Mouse (Mus musculus) layer of hippocampus, adult 11-12 months (tissue): ENCODE results near the gene Plxnc1.

Experiments used
- DNase-seq: peaks from one replicate; pipeline ENCODE4 v3.0.0; 2022; ENCODE audit warnings: low spot score

The Plxnc1 gene

DNA sequence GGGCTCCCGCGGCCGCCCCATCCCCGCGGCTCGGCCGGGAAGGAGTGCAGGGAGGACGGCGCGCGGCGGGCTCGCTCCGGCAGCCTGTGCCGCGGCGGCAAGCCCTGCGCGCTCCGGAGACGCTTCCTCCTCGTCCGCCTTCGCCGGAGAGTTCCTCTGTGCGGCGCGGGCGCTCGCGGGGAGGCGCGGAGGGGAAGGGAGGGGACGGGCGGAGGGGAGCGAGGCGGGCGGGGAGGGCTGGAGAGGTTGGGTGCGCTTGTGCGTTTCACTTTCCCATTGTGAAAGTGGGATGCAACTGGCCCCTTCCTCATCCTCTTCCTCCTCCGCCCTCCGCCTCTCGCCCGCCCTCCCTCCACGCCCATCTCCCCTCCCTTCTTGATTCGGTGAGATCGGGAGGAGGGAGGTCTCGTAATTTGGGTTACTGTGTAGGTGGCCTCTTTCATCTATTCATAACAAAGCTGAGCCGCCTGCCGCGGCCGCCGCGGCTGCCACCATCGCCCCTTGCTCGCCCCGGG, at the start of gene Plxnc1:
TSS of gene Plxnc1 (minus strand) at position 145 of the 515 bp plus-strand sequence.
- peak; percentile 52 for DNase-seq

- DNase-seq, result peak; percentile 52
These were observed 47.5 kb upstream of the Plxnc1 start for GRCm38 (mm10) chr10:94992127-94992526.

DNA sequence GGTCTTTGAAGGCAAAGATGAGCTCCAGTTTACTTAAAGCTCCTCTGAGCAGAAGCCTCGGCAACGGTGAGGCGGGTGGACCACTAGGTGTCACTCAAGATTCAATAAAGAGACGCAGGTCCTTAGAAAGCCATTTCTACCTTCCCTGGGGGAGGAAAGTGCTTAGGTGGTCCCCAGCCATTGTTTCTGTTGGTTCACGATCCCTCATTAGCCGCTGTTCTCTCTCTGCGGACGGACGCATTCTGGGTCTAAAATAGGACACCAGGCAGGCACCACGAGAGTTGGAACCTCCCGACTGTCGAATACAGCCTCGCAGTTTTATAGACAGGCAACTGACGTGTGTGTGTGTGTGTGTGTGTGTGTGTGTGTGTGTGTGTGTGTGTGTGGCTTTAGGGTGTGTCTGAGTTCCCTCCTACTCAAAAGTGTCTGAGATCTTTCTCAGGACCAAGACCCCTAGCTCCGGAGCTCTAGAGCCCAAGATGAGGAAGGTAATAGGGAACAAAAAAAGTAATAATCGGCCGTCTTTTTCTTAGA, 47.0 kb upstream of the Plxnc1 start:
- peak; percentile 83 for DNase-seq

DNA sequence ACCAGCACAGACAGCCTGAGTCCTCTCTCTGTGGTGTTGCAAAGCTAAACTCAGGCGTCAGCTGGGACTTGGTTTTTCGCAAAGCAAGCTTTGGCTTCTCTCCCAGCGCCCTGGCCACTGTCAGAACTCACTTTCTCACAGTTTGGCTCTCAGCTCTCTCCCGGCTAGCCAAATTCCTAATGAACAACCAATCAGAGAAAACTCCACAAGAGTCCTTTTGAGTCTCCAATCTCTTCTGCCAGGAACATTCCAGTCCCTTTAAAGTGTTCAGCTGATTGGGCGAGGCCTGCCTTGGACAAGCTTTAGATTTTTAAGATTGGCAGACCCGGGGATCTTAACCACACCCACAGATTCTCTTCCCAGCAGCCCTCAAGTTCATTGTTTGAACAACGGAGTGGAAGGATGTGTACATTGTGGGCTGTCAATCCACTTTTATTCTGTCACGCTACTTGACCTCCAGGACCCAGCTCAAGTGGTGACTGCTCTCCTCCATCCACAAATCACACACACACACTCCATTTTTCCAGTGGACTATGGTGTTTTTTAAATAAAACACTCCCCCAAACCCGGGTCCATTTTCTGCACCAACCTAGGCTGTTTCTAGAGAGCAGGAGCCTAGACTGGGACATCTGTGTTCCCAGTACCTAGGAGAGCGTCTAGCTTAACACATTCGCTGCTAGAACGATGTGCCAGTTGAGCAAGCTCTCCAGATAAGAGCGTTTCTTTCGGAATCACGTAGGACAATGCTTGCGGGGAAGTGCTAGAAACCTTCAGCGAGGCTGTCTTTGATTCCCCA, 46.3 kb upstream of the Plxnc1 start:
- DNase-seq, result peak; percentile 65

- DNase-seq, result no peak
These were observed 44.7 kb upstream of the Plxnc1 start for GRCm38 (mm10) chr10:94989321-94989720.

- no peak for DNase-seq
These were observed 40.5 kb upstream of the Plxnc1 start for GRCm38 (mm10) chr10:94985103-94985502.

DNA sequence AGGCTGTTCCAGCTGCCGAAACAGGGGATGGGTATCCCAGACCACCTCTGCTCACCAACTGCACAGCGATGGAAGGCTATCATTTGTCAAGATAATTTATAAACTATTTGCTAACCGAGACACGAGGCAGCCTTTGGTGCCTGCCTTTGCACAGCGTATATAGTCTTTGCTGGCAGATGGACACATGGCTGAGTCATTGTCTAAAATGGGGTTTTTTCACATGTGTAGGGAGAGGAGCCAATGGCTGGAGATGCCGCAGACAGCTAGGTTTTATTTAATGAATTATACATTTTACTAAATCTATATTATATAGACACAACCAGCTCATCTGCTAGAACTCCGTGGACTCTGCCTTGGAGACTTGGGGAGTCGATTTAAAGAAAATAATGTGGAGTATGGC, 37.9 kb upstream of the Plxnc1 start:
- DNase-seq, result no peak

DNA sequence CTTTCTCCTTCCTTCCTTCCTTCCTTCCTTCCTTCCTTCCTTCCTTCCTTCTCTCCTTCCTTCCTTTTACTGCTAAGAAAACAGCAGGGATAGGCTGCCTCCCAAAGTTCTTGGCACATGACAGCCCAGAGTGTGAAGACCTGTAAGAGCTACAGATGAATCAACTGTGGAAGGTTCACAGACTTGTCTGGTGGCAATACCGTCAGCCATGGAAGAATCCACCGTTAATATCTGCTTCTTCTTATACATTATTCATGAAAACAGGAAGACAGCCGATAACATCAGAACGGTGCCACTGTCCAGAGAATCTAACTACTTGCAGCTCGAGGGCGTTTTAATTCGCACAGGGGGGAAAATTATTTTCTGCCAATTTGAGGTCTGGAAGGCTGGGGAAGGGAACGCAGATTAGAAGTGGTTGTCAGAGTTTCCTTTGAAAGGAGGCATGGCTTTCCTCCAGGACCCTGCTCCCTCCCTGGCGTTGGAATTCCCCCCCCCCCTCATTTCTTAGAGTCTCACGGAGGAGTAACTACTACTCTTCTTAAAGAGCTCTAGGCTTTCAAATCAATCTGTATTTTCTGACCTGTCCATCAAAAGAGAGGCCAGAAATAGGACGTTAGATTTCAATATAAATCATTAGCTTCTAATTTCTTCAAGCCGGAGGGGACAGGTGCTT, 37.0 kb upstream of the Plxnc1 start:
- DNase-seq, result no peak

DNA sequence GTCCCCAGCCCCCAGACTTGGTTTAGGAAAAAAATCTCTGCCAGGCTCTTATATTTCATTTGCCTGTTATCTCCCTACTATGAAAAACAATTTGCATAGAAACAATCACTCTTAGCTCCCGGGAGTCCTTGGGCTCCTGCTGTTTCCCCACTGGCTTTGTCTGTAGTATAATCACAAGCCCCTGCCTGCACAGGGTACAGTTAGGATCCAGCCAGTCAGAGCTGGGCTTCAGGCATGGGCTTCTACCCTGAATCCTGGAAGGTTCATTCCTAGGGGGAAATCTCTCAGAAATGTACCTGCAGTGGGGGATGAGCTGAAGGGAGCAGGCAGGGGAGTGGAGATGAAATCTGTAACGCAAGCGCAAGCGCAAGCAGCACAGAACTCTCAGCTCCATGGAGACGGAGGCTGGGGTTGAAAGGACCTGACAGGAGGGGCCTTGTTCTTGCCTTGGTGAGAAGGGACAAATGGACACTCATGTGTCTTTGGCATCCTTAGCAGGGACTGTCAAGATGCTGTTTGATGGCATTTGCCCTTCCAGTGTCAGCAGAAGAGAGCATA, 33.7 kb upstream of the Plxnc1 start:
- DNase-seq, result no peak

DNA sequence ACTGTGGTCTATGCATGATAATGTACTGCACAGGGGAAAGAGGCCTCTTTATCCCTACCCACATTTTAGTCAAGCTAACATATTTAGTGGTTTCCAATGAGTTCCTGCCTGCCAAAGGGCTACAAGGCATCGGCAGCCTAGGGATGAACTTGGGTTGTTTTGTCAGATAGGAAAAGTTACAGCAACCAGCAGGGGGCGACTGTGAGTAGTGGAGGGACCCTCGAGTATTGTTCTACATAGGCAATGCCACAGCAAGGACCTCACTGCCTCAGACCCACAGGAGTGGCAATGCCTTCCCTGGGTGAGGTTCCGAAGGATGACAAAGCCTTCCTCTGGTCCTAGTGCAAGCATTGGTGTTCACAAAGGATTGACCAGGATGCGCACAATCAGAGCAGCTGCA, 31.7 kb upstream of the Plxnc1 start:
- no peak for DNase-seq

GRCm38 (mm10) chr10:94975099-94975496, 30.5 kb upstream of the Plxnc1 start:
- no peak for DNase-seq

DNA sequence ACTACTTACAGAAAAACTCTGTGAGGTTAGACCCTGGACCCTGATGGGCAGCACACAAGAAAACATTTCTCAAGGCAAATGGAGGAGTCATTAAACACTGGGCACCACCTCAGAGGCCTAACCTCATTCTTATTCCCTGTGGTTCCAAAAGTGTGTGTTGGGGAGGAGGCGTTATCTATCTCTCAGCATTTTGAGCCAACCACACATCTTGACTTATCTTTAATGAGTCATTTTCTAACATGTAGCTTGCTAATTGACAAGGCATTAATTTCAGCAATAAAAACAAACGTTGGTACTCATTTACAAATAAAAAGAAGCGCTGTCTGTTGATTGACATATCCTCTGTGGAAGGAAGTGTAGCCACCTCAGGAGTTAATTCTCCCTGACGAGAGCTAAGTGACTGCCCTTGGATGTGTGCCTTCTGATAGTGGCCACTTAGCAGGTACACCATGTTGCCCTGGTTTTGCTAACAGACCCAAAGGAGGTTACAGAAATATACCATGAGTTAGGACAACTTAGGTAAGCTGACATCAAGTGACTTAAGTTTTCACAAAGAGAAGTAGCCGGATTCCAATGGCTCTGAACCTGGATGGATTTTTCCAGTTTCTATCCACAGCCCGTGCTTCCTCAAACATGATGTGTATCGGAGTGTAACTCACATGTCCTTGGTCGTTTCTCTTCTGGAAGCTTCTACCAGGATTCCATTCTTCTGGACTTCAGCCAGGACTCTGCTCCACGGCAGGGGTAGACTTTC, 29.9 kb upstream of the Plxnc1 start:
- DNase-seq, result no peak

GRCm38 (mm10) chr10:94971625-94972161, 27.1 kb upstream of the Plxnc1 start:
- DNase-seq, result no peak

GRCm38 (mm10) chr10:94970221-94970620, 25.6 kb upstream of the Plxnc1 start:
- DNase-seq, result no peak

- DNase-seq, result no peak
These were observed 22.8 kb upstream of the Plxnc1 start for GRCm38 (mm10) chr10:94967468-94967867.

GRCm38 (mm10) chr10:94966789-94967188, 22.2 kb upstream of the Plxnc1 start:
- no peak for DNase-seq

- no peak for DNase-seq
These were observed 20.5 kb upstream of the Plxnc1 start for GRCm38 (mm10) chr10:94965093-94965492.

GRCm38 (mm10) chr10:94962005-94962404, 17.4 kb upstream of the Plxnc1 start:
- no peak for DNase-seq

GRCm38 (mm10) chr10:94961283-94961682, 16.6 kb upstream of the Plxnc1 start:
- no peak for DNase-seq

DNA sequence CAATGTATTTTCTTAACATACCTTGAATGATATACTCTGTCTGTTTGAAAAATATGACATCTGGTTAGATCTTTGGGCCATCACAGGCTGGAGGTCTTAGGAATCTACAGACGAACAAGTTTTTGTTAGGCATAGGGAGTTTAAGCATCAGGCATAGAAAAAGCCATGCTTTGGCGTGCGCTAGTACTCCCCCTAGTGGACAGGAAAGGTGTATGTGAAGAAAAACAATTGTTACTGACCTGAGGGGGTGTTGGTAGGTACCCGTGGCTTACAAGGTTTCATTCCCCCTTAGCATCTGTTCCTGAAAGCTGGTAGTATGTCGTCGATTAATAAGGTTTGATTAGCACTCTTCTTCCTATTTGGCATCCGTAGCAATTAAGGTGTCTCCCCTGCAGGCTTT, 13.7 kb upstream of the Plxnc1 start:
- no peak for DNase-seq

DNA sequence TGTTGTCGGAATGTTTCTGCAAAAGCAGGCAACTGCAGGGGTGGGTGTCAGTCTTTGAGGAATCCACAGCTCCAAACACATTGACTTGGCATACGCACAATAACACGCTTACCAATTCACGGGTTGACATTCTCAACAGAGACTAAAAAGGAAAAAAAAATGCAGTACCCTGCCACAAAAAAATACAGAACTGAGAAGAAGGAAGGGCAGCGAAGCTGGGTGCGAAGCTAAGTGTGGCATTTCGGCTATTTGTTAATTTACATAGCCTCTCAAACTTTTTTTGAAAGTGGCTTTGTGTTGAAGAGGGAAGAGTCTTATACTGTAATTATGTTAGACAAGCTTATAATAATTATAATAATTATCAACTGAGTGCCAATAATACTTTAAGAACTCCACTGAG, 13.1 kb upstream of the Plxnc1 start:
- DNase-seq, result no peak
